Mouse (Mus musculus): ENCODE measurements around the gene Tubb1.

DNA sequence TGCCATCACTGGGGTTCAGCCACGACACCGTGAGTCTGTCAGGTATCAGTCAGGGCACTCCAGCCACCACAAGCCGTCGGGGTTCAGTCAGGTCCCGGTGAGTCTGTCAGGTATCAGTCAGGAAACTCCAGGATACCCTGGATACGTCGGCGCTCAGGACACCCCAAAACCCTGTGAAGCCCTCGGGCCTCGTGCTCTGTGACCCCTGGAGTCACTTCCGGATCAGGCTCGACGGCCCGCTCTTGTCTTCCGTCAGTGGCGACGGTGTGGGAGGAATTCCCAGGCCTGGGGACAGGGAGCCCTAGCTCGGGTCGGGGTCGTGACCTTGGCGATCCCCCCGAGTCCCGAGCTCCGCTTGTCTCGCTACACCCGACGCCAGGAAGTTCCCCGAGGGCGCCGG is 21.9 kb downstream of the Tubb1 start:
- TF ChIP-seq CTCF (IDR thresholded peaks at IDR 0.05; ENCODE audit: control insufficient read depth, insufficient read depth, insufficient replicate concordance, low read depth, low read length) (no peak), POLR2A (IDR thresholded peaks at IDR 0.05; ENCODE audit: control insufficient read depth, low read depth, low read length) (no peak)
